Mouse (Mus musculus): ENCODE measurements at regions not wholly inside any gene's neighbourhood (a gene's known extent, or its start where the extent isn't known, plus 50 kb on each side); places are given as distances from the start of the nearest gene placed in this dataset.
A peak's percentile ranks its signal among the peaks of the same experiment; 100 is the strongest.

GRCm38 (mm10) chr8:126854121-126855055, 91.3 kb downstream of the Tomm20 start:
- DNase-seq = peak; percentile 65

DNA sequence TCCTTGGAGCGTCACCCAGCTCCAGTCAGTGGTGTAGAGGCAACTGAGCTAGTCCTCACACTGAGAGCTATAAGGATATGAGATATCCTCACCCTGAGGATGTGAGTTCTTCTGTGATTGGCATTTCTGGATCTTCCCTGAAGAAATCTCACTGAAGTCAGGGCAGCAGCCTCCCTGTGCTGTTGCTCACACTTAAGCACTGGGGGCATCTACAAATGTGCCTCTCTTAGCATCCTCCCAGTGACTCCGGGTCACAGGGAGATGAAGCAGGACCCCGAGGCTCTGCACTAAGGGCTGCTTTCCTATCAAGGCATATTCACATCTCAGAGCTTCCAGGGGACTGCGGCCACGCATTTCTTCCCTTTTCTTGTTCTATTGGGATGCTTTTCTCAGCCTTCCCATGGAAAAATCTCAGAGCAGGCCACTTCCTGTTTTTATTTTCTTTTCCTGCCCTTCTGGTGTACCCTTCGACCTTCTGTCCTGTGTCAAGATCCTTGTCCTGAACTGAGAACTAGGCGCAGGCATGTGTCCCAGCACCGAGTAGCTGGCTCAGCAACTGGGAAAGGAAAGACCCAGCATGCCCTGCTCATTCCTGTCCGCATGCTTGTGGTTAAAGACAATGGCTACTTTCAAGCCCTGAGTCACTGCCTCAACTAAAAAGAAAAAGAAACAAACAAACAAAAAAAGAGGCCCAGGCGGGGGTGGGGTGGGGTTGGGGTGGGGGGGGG, 92.8 kb downstream of the Tomm20 start:
- DNase-seq = peak; percentile 66

DNA sequence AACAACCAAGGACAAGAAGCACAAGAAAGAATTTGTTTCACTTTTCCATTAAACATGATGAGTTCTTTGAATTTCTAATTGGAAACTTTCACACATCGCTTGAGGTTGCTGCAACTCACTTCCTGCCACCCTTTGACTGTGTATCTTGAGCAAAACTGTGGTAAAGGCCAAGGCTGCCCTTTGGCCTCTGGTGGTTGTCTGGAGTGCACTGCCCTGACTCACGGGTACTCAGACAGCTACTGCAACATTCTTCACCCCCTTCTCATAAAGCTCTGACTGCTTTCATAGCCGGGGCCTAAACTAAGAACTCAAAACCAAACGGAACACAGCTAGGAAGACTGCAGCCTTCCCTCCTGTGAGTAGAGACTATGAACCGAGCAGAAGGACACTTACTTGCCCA, 93.5 kb downstream of the Tomm20 start:
- peak; percentile 65 for DNase-seq

DNA sequence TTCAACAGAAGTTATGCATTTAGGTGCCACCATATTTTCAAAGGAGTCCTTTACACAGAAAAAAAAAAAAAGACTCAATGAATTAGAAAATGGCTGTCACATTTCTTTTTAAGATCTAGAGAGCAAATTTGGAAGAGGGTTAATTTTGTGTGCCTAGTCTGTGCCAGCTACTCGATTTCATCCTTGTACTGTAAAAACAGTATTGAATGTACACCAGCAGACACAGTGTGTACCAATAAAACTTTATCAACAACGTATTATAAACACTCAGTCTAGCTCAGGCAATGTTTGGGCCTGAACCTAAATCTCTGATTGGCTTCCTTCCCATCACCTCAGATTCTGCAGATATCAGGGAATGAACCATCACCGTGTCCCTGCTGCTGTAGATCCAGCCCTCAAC, 93.9 kb downstream of the Tomm20 start:
- no peak for DNase-seq

DNA sequence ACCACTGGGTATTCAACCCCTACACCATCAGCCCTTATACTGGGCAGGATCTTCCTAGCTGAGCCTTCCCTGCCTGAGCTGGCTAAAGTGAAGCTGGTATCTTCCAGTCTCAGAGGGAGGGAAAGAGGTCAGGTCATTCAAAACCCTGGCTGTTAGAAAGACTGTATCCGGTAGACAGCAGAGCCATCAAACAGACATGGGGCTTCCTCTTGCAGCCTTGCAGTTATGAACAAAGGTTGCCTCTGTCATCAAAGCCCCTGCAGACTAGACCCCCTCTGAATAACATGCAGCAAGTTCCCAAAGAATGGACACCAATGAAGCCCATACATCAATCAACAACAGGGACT, 95.5 kb downstream of the Tomm20 start:
- no peak for DNase-seq

DNA sequence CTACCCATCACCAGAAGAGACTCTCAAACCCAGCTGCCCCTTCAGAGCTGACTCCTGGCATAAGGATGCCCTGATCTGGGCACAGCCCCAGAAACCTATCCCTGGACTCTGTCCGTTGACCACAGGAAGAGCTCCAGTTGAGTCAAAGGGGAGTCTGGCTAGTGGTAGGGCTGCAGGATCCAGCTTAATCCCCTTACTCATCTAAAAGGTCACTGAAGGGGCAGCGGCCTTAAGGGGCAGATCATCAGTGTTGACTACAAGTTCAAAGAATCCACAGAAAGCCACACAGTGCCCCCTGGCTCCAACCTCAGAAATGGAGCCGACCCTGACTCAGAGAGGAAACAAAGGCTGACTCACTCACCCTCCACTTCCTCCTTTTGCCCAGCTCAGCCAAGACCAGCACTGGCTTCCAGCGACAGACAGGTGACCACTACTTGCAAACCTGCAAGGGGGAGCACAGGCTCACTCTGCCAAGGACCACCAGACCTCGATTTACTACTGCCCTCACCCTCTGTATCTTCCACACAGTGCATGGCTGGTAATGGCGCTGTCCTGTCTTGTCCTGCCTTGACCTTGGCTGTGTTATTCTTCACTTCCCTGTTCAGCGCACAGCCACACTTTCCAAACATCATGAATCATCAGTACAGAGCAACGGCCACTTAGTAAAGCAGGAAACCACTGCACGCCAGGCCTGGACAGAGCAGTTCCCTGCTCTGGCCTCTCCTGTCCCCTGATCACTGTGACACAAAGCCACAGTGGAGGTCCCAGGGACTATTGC, 96.0 kb downstream of the Tomm20 start:
- DNase-seq = peak; percentile 77

GRCm38 (mm10) chr8:126848369-126849105, 97.1 kb downstream of the Tomm20 start:
- DNase-seq = no peak

DNA sequence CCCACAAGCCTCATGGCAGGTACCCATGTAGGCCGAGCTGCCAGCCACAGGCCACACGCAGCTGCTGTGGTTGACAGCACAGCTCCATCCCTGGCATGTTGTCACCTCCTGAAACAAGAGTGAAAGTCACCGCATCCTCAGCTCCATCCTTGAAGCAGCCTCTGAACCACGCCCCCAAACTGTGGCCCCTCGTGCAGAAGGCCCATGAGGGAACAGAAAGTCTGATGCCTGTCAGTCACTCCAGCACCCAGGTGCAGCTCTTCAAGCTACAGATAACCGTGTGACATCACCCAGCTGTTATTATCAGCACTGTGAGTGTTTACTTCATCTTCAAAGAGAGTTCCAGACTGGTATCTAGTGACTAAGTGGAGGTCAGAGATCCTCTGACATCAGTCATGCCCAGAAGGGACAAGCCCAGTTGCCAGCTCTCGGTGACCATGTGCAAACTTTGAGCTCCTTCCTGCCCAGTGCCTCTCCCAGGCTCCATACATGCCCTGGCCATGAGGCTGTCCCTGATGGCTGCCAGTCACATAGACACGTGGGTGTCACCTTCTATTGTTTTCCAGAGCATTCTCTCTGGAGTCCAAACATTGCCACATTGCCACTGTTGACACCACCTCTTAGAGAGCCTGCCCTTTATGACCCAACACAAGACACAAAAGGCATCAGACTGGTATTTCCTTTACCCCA, 97.8 kb downstream of the Tomm20 start:
- DNase-seq = peak; percentile 54

- DNase-seq = no peak
These were observed 99.5 kb downstream of the Tomm20 start for GRCm38 (mm10) chr8:126846188-126846565.

GRCm38 (mm10) chr8:126845530-126846187, 100.0 kb downstream of the Tomm20 start:
- no peak for DNase-seq

- DNase-seq = peak; percentile 72
These were observed 101.0 kb downstream of the Tomm20 start for GRCm38 (mm10) chr8:126844627-126845026.

DNA sequence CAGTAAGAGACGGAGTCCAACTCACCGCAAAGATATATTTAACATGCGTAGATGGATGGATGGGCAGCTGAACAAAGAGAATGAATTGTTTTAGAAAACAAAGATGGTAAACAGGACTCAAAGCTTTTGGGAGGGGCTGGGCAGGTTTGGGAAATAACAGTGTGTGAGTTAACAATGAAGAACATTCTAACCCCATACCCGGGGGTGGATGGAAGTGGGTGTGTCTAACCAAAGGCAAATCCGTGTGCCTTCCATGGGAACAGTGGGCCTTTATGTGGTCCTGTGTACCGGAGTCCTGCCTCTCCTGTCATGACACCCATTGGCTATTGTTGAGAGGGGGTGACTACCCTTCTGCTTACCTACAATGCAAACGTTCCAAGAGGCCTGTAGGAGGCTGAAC, 104.5 kb downstream of the Tomm20 start:
- DNase-seq = no peak

- DNase-seq = peak; percentile 88
These were observed 105.8 kb downstream of the Tomm20 start for GRCm38 (mm10) chr8:126839712-126840355.

GRCm38 (mm10) chr8:126839039-126839711, 106.5 kb downstream of the Tomm20 start:
- DNase-seq = peak; percentile 52

DNA sequence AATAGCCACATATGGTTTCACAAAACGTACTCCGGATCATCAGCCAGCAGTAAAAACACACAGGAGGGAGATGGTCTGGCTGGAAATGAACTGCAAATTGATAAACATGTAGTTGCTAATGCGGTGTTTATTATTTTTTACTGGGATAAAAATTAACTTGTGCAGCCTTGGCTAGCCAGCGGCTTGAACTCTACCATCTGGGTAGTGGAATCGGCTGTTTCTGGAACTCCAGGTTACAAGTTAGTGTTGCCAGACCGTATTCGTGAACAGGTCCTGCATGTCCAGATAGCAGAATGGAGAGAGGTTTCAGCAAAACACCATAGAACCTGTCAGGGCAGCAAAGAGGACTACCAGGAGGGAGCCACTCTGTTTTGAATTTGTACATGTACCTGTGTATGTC, 107.4 kb downstream of the Tomm20 start:
- no peak for DNase-seq

DNA sequence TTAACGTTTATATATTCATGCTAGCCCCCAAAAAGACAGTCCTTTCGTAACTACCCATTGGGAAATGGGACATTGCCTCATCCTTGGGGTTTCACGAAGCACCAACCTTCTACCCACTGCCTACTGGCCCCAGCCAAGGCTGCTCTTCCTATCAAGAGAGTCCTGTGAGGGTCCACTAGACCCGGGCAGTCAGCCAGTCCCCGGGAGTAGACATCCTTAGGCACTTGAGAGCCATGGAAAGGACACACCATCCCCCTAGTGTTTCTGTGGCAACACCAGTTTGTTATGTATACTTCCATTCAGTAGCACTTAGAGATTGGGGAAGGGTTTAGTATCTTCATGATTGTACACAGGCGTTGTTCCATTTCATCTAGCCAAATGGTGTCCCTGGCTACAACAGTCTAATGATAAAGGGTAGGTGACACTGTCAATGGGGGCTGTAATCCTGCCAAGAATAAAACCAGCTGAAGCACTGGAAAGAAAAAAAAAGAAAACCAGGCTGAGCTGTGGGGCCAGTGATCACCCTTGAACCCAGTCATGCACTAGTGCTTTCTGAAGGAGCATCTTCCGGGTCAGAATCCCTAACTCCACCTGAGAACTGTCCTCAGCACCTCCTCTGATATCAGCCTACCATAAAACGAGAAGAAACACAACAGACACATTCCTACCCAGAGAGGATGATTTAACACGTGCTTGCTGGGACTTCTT, 108.2 kb downstream of the Tomm20 start:
- peak; percentile 83 for DNase-seq

GRCm38 (mm10) chr8:126835554-126835953, 110.1 kb downstream of the Tomm20 start:
- no peak for DNase-seq

DNA sequence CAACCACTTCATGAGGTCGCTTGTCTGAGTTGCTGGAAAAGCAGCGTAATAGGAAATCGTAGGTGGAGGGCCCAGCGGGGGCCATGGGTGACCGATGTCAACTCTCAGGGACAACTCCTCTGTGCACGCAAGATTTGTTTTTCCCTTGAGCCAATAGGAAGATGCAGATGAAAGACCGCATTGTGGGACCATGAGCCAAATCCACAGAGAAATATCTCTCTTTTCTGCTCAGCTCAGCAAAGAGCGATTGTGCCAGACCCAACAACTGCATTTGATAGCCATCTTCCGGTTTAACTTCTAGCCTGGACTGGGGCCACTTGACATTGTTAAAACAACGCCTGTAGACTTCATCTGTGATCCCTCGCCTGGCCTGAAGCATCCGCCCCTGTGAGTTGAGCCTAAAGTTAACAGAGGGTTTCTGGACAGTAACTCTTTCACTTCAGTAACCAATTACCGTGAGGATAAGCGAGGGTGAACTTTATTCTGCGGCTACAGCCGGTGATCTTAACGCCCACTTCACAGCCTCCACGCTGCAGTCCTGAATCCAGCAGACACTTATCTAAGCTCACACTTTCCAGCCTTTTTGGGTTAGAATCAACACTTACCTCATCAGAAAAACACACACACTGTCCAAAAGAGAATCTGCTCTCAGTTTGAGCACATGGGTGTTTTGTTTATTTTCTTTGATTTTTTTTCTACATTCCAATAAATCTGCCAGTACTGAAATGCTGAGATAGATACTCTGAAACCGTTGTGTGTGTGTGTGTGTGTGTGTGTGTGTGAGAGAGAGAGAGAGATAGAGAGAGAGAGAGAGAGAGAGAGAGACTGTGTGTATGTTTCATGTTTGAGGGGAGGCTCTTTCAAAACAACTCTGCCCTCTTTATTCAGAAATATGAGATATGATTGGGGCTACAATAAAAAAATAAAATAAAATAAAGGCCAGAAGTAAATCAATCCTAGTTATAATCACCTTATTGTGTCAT, 111.9 kb downstream of the Tomm20 start:
- peak; percentile 79 for DNase-seq

All from lung, postnatal 10 days (tissue).